Mouse (Mus musculus) left cerebral cortex, postnatal 10 days (tissue): ENCODE measurements at regions not wholly inside any gene's neighbourhood (a gene's known extent, or its start where the extent isn't known, plus 50 kb on each side); places are given as distances from the start of the nearest gene placed in this dataset.

Source experiments
- DNase-seq, 2 experiments: peaks; one replicate each; pipeline ENCODE4 v3.0.0; 2021 to 2022; ENCODE audit warnings: low spot score in 2 of 2, mixed read lengths in 1 of 2; ENCODE audit errors: extremely low spot score in 1 of 2
- intact Hi-C: fragments of 180-260 bp; cut with DNase I; formaldehyde crosslinking; loops from one replicate; pipeline ENCODE4 v1.15.1; 2025

- DNase-seq: no peak
- intact Hi-C loops: no loop called here
Observed at GRCm38 (mm10) chr12:94070940-94071505, 1621.0 kb upstream of the Flrt2 start.

DNA sequence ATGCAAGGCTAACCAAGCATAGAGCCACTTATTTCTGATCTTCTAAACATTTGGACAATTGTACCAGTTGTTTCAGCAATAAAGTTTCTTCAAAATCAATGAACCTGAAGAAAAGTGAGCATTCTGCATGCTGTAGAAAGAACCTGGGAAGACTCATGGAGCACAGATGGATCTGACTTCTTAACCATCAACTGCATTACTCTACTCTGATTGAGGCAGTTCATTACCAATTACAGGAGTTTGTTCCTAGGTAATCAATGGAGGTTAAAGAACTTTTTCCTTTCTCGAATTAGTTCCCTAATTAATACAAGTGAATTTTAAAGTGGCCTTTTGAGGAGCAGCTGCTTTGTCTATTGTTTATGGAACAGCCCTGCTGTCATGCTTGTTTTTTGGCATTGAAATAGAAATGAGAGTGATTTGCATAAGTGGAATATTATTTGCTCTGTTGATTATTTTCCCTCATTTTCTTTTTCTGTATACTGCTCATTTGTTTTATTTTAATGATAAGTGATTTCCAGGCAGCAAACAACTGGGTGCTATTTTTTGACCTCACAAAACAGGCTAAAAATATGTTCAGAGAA lies 1586.4 kb upstream of the Flrt2 start:
- no peak for DNase-seq
- intact Hi-C loops: no loop called here

DNA sequence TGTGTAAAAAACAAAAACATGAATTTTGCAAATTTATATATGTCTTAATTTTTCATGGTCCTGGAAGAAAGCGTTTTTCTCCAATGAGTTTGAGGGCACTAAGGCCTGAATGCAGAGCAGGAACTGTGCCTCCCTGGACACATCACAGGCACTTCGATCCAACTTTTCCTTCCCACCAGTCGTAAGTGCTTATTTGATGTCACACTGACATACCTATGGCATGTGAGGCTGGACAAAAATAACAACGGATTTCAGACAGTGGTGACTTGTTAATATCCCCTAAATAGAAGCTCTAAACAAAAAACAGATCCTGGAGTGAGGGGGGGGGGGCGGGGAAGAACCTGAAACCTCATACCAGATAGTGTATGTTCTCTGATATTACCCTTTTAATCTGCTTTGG lies 1541.9 kb upstream of the Flrt2 start:
- no peak for DNase-seq
- intact Hi-C loops: no loop called here

- intact Hi-C loops: no loop called here
- no peak for DNase-seq
Observed at GRCm38 (mm10) chr12:94155110-94155858, 1536.7 kb upstream of the Flrt2 start.

GRCm38 (mm10) chr12:94182358-94182757 lies 1509.7 kb upstream of the Flrt2 start:
- DNase-seq: no peak
- intact Hi-C loops: no loop called here

DNA sequence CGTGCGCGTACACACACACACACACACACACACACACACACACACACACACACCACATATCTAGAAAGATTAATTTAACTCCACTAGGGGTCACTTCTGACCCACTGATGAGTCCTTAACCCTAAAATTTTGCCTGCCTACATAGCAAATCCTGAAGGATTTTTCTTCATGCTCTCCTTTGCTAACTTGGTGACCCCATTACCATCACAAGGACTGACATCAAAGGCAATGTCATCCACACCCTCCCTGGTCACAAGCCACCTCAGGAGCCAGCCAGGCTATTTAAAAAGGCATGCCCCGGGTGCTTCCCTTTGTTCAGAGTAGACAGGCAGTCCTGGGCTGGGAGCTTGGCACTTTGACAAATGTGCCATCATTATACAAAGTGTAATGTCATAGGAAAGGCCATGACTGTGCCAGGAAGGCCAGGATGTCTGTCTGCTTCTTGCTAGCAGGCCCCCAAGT lies 1501.4 kb upstream of the Flrt2 start:
- DNase-seq: peak in 1 of 2 experiments; percentile 66
- intact Hi-C loops: loop anchor here (10.0 kb wide), 1 partner anchor 1504 kb away; the partner anchor contains the start of gene Flrt2

GRCm38 (mm10) chr12:94217906-94218305 lies 1474.1 kb upstream of the Flrt2 start:
- intact Hi-C loops: no loop called here
- DNase-seq: no peak

- intact Hi-C loops: no loop called here
- no peak for DNase-seq
Observed at GRCm38 (mm10) chr12:94229894-94230293, 1462.1 kb upstream of the Flrt2 start.

GRCm38 (mm10) chr12:94245366-94245765 lies 1446.7 kb upstream of the Flrt2 start:
- intact Hi-C loops: no loop called here
- no peak for DNase-seq

- intact Hi-C loops: no loop called here
Observed at GRCm38 (mm10) chr12:94247362-94247761, 1444.7 kb upstream of the Flrt2 start.

DNA sequence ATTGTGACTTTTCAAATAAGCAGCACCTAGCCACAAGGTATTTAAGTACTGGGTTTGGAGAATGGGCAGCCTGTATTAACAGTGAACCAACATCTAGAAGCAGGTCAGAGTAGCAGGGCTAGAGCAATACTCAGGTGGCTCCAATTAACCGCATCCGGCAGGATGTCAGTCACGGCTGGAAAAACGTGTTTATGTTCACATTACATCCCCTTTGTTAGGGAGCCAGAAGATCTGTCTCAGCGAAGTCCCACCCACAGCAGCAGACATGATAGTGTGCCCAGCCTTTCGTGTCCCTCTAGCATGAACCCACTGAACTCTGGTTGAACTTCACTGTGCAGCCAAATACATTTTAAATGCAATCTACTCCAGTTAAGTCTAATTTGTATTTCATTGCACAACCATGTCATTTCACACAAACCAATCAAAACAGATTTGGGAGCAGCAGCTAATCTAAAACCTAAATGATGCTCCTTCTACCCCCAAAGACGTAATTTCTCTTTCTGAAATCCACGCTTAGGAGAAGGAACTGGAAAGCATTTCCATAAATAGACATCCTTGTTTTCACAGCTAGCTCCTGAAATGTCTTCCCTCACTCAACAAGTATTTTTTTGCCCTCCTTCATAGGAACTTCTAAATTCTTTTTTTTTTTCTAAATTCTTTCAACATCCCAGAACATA lies 1438.9 kb upstream of the Flrt2 start:
- DNase-seq: no peak
- intact Hi-C loops: no loop called here

More at GRCm38 (mm10) chr12:94247362-94247761, 1444.7 kb upstream of the Flrt2 start:
- no peak for DNase-seq

DNA sequence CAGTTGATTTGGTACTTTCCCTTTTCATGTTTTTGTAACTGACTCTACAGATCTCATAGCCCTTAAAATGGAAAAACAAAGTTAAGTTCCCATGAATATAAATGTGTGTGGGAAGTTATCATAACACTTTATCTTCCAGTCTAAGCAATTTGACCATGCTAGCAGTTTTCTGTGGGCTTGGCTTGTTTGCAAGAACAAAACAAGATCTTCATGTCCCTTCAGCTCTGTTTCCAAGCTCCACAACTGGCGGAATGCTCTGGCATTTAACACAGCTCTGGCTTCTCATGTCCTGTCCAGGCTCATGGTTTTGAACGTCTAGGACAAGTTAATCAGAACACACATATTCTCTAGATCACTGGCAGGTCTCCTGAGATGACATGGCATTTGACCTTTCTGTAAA lies 1411.1 kb upstream of the Flrt2 start:
- intact Hi-C loops: no loop called here
- no peak for DNase-seq

DNA sequence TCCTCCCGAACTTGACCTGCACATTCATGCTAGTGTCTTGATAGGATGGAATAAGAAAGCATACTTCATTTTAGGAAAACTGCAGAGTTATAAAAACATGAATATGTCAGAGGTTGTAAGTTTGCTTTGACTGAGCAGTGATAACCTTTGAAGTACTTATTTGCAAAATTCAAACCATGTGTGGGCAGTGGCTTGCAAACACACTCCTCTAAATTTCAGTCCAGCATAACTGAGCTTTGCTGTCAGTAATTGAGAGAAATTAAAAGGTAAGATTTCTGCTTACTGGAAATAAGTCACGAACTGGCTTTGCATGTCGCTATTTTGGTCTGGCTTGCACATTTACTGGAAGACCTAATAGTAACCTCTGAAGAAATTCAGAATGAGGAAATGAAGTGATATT lies 1409.1 kb upstream of the Flrt2 start:
- intact Hi-C loops: no loop called here
- no peak for DNase-seq

- DNase-seq: no peak
- intact Hi-C loops: no loop called here
Observed at GRCm38 (mm10) chr12:94283572-94283971, 1408.5 kb upstream of the Flrt2 start.

DNA sequence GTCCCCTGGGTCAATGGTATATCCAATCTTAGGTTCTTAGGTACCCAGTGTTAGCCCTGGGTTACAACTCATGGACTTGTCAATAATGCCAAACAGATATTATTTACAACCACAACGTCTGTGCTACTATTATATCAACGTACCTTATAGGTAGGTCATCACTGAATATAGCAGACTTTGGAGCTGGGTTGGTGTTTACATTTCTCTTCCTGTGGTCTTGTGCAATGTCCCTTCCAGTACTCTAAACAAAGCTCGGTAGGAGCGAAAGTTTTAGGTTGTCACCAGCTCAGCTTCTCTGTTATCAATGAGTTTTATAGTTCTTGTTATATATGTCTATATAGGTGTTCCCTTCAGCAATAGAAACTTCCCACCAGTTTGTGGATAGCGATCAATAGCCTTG lies 1394.2 kb upstream of the Flrt2 start:
- intact Hi-C loops: no loop called here
- no peak for DNase-seq

DNA sequence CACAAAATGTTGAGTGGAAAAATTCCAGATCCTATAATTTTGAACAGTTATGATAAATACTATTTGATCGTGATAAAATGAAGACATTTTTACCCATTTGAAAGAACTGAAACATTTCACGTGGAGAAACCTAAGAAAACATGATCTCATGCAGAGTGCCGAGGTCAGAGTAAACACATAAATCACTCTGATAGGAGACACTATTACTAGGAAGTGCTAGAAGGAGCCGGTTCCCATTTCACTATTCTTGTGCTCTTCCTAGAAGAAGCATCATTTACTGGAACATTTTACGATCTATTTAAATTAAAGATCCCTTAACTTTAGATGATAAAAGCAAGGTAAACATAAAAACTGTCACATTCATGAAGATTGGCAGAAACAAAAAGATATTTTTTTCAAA lies 1359.7 kb upstream of the Flrt2 start:
- intact Hi-C loops: no loop called here
- DNase-seq: no peak

GRCm38 (mm10) chr12:94334671-94335070 lies 1357.4 kb upstream of the Flrt2 start:
- intact Hi-C loops: no loop called here
- DNase-seq: no peak

DNA sequence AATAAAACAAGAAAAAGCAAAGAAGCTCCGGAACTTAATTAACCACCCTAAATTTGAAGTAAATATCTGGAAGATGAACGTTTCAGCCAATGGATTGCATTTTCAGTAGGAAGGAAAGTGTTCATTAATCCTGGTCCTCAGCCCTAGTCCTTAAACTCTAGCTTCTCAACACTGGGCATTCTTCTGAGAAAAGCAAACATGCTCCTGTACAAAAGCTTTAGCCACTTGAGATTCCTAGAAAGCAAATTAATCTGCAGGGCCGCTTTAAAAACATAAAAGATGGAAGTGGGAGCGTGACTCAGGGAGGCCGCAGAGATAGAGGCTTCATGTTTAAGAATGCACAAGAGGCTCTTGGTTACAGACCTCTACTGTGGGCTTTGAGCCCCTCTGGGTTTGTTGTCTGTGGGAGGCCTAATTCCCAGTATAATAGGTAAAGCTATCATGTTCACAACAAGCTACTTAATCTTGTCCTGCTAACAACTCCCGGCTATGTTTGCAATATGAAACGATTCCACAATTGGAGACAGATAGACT lies 1342.3 kb upstream of the Flrt2 start:
- DNase-seq: no peak
- intact Hi-C loops: no loop called here

- no peak for DNase-seq
- intact Hi-C loops: no loop called here
Observed at GRCm38 (mm10) chr12:94364269-94364668, 1327.8 kb upstream of the Flrt2 start.
